Mouse (Mus musculus): ENCODE results near the gene Acta1.

Acta1 gene

DNA sequence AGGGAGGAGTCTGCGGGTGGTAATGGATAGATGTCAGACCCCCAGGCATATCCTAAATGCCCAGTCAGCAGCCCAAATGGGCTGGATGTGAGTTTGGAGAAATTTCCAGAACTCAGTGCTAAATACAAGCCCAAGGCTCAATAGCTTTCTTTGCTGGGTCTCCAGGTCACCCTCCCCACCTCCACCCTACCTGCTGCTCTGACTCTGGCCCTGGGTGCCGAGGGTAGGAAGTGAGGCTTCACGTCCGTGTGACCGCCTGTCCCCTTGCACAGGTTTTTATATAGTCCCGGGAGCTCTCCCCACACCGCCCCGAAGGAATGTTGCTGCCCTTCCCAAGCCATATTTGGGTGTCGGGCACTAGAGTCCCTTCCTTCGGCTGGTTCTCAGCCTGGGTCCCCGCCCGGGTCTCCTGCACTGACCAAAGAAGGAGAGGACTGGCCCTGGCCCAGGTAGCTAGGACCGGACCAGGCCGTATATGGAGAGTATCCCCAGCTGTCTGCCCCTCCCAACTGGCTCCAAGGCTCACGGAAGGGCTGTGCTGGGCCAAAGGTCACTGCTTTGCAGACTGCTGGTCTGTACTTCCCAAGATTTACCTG, at the start of gene Acta1:
Gene Acta1, minus strand, starts transcription at position 250 of the 596 bp plus-strand sequence.
- no peak for DNase-seq (ENCODE audit: low read depth in 1 of 2, low spot score in 2 of 2)

DNA sequence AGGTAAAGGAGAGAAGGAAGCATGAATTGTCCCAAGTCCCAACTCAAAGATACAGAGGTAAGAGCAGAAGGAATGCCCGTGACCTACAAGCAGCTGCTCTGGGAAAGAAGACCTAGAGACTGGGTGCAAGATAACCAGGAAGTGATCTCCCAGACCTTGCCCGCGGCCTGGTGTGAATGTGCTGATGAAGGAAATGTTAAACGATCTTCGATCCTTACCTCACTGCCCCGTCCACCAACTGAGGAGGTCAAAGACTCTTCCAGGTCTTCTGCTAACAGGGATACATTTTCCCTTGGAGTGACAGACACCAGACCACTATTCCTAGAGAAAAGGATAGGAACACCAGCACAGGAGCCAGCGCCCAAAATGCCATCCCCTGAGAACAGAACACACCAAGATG, 34.5 kb upstream of the Acta1 start:
- no peak for DNase-seq (ENCODE audit: low read depth in 1 of 2, low spot score in 2 of 2)

DNA sequence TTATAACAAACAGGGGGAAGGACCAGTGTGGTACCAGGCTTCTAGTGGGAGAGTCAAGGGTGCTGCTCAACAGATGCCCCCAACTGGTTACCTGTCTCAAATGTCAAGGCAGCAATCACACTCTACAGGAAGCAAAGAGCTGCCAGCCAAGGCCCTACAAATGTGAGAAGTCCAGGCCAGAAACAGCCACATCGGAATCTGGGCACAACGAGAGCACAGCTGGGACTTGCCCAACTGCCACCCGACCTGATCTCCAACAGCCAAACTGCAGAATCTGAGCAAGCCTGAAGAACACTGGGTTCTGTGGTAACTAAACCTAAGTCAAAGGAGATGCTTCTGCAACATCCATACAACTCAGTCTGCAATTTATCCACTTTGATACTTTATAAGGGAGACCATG, 31.1 kb upstream of the Acta1 start:
- DNase-seq (ENCODE audit: low read depth in 1 of 2, low spot score in 2 of 2) = no peak

DNA sequence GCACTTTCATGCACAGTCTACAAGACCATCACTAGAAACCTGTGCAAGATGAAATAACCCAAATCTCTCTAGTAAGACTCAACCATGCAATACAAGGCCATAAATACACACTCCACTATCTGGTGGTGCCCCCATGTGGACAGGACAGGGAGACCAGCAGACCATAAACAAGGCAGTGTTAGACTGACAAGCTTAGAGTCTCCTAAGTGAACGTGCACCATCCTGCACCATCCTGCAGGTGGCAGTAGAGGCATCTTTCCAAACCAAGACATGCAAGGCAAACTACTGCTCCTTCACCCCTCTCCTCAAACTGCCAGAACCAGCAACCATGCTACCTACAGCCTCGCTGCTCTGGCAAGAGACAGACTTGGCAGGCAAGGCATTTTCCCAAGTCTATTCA, 30.2 kb upstream of the Acta1 start:
- DNase-seq (ENCODE audit: low read depth in 1 of 2, low spot score in 2 of 2) = peak; percentile 38 to 47

DNA sequence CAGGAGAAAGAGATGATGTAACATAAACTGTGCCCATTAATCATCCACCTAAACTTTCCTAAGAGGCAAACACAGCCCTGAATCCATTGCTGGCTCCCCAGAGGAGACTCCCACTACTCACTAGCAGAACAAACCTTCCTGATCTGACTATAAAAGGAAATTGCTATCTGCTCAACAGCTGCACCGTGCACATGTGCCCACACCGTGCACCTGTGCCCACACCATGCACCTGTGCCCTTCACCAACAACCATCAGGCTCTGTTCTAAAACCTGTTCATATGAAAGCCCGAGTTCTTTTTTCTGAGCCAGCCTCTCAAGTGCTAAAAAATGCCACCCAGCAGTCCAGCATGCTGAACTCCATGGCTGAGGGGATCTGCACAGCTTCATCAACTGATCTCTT, 20.1 kb upstream of the Acta1 start:
- no peak for DNase-seq (ENCODE audit: low read depth in 1 of 2, low spot score in 2 of 2)

DNA sequence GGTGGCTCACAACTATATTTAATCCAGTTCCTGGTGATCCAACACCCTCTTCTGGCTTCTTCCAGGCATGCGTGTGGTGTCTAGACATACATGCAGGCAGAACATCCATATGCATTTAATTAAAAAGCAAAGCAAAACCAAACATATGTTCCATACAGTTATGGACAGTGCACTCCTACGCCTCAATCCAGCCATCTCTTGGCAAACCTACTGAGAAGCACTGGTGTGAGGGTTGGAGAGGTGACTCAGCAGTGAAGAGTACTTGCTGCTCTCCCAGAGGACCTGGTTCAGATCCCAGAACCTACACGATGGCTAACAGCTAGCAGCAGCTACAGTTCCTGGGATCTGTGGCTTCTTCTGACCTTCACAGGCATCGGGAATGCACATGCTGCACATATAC, 17.7 kb upstream of the Acta1 start:
- no peak for DNase-seq (ENCODE audit: low read depth in 1 of 2, low spot score in 2 of 2)

DNA sequence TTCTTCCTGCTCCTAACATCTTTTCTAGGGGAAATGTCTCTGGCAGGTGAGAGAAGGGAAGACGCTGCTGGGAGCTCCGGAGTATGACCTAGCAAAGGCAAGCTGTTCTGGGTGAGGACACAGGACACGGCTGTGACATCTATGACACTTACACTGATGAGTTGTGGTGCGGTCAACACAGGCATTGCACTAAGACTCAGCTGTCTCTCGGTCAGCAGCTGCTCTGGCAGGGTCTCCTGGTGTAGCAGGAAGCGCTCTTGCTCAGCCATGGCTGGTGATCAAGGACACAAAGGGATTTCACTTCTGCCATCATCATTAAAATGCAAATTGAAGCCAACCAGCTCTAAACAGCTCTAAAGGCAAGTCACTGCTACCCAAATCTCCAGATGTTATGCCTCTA, 13.1 kb upstream of the Acta1 start:
- no peak for DNase-seq (ENCODE audit: low read depth in 1 of 2, low spot score in 2 of 2)

DNA sequence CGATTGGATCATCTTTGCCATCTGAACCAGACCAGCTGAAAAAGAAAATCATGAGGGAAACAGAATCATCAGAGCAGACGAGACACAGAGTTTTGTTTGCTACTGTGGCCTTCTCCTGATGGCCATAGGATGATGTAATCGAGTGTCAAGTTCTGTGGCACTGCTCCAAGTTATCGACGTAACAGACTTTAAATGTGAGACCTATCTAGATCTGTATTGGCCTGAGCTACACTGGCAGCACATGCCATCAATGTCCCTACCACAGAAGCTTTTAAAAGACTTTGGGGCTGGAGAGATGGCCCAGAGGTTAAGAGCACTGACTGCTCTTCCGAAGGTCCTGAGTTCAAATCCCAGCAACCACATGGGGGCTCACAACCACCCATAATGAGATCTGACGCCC, 8.1 kb upstream of the Acta1 start:
- DNase-seq (ENCODE audit: low read depth in 1 of 2, low spot score in 2 of 2) = no peak

DNA sequence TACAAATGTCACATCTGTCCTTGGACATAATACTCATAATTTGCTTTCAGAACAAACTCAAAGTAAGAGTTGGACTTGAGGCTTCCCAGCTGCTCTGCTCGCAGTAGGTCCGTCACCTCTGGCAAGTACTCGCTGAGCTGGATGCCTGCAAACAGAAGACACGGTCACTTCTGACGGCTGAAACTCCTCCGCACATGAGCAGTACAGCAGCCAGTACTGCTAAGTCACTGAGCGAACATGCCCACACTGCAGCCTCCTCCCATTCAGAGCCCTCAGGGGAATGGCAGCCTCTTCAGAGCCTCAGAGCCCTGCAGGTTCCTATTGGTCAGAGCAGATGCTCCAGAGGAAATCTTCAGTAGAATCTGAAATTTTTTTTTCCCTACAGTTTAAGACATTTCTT, 4.8 kb upstream of the Acta1 start:
- DNase-seq (ENCODE audit: low read depth in 1 of 2, low spot score in 2 of 2) = no peak

DNA sequence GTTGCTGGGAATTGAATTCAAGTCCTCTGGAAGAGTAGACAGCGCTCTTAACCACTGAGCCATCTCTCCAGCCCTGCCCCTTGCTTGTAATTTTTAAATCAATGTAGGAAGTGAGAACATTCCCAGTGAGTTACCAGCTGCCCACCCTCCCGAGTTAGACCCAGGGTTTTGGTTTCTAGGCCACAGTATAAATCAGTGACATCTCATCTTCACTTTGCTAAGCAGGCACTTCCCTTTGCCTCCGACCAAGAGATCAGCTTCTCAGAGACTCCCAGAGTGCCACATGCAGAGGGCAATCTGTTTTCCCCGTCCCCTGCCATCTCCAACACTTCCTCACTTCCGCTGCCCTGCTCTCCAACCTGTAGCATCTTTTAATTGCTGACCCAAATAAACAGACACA, 4.0 kb upstream of the Acta1 start:
- DNase-seq (ENCODE audit: low read depth in 1 of 2, low spot score in 2 of 2) = no peak

DNA sequence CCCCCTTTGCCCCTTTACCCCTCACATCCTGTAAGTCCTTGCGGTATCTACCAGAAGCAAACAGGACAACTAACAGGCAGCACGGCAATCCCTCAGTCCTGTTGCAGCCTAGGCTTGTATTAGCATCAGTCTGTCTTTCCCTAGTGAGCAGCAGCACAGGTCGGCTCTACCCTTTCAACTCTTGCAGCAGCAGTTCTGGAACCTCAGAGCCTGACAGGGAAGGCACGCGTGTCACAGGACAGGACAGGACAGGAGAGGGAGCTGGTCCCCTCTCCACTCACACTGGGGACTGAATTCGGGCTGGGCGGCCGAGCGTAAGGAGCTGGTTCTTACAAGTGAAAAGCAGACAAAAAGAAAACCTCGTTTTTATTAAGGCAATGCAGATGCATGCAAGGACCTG, 2.2 kb upstream of the Acta1 start:
- DNase-seq (ENCODE audit: low read depth in 1 of 2, low spot score in 2 of 2) = no peak

DNA sequence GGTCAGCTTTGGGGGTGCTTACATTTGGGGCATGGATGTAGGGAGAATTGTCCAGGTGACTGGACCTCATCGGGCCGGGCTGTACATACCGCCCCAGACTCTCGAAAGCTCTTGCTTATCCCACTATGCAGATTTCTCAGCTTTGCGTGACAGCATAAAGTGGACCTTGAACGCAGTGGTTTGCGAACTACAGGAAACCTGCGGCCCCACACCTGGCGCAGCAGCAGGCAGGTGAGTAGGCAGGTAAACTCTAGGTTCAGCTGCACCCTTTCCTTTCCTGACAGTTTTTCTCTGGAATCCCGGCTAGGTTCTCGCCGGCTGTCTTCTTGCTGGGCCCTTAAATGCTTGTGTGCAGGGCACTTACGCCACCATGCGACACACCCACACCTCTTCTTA, 1.8 kb upstream of the Acta1 start:
- DNase-seq (ENCODE audit: low read depth in 1 of 2, low spot score in 2 of 2) = no peak

DNA sequence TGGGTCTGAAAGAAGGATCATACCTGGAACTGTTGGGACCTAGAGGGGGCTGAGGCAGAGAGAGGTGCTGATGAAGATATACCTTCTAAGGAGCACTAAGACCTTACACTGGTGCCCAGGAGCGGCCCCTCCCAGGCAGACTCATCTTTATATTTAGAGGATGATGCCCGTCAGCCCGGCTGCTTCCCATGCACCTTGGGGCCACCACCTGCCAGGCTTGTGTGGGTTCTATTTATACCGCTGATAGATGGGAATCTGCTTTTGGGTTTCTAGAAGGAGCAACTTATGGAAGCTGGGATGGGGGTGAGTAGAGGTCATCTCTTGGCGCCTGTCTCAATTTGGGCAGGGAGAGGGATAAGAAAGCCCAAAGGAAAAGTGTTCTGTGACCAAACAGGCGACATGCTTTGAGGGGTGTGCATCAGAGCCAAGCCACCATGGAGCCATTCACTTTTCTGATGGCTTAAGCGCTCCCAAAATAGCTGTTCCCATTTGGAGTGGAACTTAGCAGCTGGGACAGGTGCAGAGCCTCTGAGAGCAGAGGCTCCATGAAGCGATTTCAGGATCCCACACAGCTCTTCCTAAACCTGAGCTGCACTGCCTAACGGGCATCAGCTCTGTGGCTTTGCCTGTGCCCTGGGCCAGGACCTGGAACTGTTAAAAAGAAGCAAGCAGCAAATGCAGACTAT, 1.3 kb upstream of the Acta1 start:
- no peak for DNase-seq (ENCODE audit: low read depth in 1 of 2, low spot score in 2 of 2)

DNA sequence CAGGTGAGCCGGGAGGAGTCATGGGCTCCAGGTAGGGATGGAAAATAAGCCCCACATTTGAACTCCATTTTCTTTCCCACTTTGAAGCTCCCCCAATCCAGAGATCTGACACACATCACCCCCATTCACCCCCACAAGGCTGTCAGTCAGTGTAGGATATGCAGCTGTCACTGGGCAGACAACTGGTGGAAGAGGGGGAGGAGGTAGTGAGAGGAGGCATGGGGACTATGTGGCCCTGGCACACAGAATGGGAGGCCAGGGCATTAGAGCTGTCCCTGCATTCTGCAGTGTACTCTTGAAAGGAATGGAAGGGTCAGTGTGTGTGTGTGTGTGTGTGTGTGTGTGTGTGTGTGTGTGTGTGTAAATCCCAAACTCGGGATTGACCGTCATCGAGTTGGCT, 679 bp upstream of the Acta1 start:
- DNase-seq (ENCODE audit: low read depth in 1 of 2, low spot score in 2 of 2) = no peak

DNA sequence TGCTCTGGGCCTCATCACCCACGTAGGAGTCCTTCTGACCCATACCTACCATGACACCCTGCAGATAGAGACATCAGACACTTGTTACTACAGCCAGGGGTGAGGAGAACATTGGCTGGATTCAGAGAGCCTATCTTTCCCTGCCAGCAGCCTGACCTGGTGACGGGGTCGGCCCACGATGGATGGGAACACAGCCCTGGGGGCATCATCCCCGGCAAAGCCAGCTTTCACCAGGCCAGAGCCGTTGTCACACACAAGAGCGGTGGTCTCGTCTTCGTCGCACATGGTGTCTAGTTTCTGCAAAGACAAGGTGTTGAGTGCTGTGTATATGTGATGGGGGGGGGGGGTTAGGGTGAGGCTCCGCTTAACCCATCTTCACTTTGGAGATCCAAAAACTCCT, 1.1 kb downstream of the Acta1 start:
- no peak for DNase-seq (ENCODE audit: low read depth in 1 of 2, low spot score in 2 of 2)

DNA sequence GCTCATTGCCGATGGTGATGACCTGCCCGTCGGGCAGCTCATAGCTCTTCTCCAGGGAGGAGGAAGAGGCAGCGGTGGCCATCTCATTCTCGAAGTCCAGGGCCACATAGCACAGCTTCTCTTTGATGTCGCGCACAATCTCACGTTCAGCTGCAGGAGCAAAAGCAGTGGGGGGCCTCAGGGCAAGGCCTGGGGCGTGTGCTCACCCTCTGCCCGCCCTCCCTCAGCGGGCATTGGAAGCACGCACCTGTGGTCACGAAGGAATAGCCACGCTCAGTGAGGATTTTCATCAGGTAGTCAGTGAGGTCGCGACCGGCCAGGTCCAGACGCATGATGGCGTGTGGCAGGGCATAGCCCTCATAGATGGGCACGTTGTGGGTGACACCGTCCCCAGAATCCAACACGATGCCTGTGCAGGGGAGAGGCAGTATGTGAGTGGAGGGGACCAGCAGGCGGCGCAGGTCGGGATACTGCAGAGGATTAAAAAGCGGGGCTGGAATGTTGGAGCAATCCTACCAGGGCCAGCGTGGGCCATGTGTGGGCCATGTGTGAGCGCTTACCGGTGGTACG, 1.9 kb downstream of the Acta1 start:
- DNase-seq (ENCODE audit: low read depth in 1 of 2, low spot score in 2 of 2) = no peak

DNA sequence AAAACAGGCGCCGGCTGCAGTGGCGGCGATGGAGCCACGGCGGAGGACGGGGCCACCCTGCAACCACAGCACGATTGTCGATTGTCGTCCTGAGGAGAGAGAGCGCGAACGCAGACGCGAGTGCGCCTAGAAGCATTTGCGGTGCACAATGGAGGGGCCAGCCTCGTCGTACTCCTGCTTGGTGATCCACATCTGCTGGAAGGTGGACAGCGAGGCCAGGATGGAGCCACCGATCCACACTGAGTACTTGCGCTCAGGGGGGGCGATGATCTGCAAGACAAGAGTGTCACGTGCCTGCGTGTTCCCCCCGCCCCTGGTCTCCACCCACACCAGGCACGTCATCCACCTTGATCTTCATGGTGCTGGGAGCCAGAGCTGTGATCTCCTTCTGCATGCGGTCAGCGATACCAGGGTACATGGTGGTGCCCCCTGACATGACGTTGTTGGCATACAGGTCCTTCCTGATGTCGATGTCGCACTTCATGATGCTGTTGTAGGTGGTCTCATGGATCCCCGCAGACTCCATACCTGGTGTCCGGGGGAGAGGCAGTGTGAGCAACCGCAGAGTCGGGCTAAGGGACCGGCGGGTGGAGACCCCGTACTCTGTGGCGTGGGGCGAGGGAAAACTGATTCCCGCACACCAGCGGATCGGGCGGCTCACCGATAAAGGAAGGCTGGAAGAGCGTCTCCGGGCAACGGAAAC, 2.5 kb downstream of the Acta1 start:
- no peak for DNase-seq (ENCODE audit: low read depth in 1 of 2, low spot score in 2 of 2)

DNA sequence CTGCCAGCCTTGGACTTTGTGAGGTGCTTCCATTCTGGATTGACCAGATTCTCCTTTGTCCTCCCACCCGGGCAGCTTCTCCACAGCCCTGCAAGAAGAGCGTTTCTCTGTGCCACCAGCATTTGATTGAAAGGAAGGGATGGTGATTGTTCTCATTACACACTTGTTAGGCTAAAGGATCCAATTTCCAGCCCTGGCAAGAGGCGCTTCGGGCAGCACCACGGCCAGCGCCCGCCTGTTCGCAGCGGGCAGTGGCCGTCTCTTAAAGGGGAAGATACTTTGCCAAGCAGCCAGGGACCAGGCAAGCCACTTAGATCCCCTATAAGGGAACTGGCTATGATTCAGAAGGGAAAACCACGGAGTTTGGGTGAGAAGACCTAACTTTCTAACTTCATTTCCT, 3.3 kb downstream of the Acta1 start:
- DNase-seq (ENCODE audit: low read depth in 1 of 2, low spot score in 2 of 2) = peak in 1 of 2 experiments; percentile 2

DNA sequence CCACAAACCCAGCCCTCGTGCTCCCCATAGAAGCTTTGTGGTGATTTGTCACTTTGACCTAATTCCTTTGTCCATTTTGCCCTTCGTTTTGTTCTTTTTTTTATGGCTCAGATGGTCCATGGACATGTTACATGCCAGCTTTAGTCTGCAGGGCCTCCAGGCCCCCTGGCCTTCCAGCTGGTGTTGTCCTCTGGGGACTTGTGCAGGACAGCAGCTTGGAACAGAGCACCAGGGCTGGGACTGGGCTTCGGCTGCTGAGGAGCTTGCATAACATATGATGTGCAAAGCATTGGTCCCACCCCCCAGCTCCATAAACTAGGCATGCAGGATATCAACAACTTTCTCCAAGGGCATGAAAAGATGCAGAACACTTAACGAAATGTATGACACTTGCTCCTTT, 4.8 kb downstream of the Acta1 start:
- no peak for DNase-seq (ENCODE audit: low read depth in 1 of 2, low spot score in 2 of 2)

DNA sequence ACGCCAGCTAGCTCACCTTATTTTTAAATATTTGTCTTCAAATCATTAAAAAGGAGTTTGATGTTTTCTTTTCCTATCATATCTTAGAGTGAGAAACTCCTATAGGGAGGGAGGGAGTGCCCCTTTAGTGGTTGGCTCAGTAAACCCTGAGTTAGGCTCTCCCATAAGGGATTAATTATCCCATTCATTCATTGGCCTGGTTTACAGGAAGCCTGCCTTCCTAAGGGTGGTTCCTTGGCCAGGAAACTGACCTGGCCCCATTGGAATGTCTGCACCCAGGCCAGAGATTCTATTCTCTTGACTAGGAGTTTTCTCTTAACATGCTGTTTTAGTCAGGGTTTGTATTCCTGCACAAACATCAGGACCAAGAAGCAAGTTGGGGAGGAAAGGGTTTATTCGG, 6.6 kb downstream of the Acta1 start:
- DNase-seq (ENCODE audit: low read depth in 1 of 2, low spot score in 2 of 2) = no peak

DNA sequence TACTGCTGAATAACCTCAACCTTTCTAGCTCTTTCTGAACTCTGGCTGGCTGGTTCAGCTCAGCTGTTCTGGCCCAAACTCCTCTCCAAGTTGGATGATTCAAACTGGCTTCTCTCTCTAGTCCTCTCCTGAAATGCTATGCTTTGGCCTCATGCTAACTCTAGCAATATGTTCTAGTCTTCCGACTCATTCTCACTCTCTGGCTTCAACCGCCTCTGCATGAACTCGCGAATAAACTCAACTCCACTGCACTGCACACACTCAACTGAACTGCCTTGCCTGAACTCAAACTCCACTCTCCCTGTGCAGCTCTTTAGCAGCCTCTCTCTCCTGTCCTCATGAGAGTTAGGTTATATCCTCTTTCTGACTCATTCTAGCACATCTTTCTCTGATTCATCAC, 7.4 kb downstream of the Acta1 start:
- no peak for DNase-seq (ENCODE audit: low read depth in 1 of 2, low spot score in 2 of 2)
